Mouse (Mus musculus): ENCODE results near the gene Trim60.

DNA sequence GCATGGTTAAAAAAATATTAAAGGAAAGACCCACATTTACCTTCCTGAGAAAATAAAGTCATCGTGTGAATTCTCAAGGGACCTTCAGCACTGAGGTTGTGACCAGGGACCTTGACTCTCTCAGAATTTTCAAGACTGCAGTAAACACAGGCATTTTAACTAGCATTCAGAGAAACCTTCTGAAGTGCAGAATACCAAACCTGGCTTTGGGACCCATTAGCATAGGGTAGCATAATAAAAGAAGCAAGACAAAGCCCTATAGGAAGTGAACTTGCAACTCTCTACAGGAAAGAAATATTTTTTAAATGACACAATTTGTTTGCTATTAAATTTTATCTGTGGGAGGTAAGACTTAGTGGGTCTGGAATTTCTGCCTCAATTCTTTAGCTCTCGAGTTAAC lies 45.7 kb upstream of the Trim60 start:
- TF ChIP-seq CTCF (IDR thresholded peaks at IDR 0.05; ENCODE audit: borderline replicate concordance, insufficient read depth, low read length) = no peak
- no peak for TF ChIP-seq POLR2A (IDR thresholded peaks at IDR 0.05; ENCODE audit: low read depth, low read length)

Data from embryonic fibroblast, embryonic 13.5 days (primary cell).